Mouse (Mus musculus): ENCODE results near the gene Glis1.
A peak's percentile ranks its signal among the peaks of the same experiment; 100 is the strongest.

Glis1 gene

DNA sequence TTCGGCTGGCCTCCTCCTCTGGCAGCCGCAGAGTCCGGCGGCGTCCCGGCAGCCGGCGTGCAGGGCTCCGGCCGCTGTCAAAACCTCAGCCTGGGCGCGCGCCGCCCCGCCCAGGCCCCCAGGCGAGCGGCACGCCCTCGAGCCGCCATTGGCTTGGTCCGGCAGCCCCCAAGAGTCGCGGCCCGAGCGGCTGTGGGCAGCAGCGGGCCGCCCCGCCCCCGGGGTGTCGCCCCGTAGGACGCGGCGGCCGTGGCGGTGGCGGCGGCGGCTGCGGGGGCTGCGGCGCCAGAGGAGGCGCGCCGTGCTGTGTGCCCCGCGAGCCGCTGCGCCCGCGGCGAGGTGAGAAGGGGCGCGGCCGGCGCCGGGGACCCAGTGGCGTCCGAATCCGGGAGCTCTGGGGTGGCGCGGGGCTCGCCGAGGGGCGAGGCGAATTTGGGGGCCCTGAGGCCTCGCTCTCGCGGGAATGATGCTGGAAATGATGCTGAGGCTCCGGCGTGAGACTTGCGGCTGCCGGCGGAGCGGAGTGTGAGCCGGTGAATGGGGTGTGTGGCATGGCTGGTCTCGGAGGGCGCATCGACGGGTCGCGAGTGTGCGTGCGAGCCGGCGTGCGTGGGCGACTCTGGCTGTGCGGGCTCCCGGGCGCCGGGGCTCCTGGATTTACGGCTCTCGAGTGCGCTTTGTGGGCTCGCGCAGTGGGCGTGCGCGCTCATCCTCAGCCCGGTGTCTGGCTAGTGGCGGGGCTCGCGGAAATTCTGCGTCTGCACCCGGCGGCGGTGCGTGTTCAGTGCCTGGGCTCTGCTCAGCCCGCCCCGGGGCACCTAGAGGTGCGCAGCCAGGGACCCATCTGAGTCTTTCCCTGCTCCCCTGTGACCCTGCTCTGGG, at the start of gene Glis1:
Glis1 (plus strand) TSS at position 236 of the 882 bp plus-strand sequence.
- DNase-seq, result no peak

DNA sequence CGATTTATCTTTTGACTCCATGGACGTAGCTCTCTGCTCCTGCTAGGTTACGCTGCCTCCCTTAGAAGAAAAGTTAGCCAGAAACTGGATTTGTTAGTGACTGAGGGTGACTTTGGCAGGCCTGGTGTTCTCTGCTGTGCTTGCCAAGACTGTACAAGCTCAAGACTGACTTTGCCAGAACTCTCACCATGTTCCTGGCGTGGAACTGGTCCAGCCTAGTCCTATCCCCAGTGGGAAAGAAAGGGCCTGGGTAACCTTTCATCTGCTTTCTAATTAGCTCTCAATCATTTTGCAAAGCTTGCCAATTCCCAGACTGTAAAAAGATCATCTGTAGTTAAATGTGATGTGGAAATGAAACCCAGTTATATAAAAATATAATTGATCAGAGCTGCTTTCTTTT, 47.4 kb upstream of the Glis1 start:
- peak; percentile 36 for DNase-seq

DNA sequence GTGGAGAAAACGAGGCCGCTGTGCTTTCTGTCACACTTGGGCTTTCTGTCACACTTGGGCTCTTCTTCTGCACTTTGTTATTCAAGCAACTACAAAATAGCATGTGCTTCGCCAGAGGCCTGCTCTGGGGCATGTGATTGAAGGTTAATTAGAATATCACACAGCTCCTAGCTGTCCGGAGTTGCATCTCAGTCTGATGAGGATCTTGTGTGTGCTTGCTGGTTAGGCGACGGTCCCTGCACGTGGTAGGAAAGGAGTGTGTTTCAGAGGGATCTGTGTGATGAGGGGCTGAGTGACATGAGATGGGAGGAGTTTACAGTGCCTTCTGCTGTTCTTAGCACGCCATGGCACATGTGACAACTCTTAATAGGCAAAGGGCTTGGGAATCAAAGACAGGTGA, 46.9 kb upstream of the Glis1 start:
- DNase-seq, result no peak

DNA sequence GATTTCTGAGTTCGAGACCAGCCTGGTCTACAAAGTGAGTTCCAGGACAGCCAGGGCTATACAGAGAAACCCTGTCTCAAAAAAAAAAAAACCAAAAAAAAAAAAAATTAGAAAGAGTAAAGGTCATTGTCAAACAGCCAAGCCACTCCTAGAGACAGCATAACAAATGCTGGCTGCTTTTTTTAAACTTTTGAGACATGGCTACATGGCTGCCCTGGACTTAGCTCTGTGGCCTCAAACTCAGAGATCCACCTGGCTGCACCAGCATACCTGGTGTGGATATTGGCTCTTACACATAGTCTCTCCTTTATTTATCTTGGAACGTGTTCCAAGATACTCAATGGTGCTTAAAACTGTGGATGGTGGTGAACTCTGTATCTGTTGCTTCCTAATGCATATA, 46.1 kb upstream of the Glis1 start:
- DNase-seq, result no peak

DNA sequence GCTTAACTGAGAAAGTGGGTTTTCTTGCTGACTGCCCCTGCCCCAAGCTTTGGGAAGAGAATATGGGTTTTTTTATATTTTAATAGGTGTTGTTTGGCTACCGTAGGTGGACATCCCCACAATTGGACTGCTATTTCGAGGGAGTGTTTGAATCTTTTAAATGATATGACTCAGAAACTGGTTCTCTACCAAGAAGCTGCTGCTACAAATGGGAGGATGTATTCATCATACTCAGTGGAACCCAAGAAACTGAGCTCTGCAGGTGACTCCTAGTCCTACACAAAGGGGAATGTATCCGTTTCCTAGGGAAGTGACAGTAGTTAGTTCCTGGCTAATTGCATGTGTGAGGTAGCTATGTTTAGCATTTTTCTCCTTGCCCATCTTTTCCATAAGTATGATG, 45.0 kb upstream of the Glis1 start:
- DNase-seq, result no peak

DNA sequence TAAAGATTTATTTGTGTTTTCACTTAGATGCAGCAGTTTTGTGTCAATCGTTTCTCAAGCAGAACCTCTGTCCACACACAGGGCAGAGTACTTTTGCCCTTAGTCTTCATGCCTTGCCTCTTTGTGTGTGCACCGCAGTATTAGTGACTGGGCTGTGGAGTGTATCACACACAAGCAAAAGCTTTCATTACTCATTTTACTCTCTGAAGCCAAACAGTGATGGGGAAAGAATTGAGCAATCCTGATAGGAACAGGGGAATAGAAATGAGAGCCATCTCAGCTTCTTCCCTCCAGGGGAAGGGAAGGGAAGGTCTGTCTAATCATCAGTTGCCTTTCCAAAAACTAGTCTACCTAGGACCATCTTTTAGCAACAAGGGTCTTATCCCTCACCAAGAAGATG, 40.6 kb upstream of the Glis1 start:
- DNase-seq, result no peak

DNA sequence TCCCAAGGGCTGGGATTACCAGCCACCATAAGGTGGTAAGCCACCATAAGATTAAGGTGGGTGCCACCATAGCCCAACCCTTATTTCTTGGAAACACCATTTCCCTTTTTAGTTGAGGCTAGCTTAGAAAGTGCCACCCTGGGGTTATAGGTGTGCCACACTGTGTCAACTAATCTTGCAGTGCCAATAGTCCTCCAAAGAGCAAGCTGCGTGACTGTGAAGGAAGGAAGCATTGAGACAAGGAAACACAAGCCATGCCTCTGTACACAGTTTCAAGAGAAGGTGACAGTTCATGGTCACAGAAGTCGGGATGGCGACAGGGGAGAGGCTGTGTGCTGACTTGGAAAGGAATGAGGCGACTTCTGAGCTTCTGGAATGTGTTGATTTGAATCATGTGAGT, 14.2 kb upstream of the Glis1 start:
- DNase-seq, result no peak

DNA sequence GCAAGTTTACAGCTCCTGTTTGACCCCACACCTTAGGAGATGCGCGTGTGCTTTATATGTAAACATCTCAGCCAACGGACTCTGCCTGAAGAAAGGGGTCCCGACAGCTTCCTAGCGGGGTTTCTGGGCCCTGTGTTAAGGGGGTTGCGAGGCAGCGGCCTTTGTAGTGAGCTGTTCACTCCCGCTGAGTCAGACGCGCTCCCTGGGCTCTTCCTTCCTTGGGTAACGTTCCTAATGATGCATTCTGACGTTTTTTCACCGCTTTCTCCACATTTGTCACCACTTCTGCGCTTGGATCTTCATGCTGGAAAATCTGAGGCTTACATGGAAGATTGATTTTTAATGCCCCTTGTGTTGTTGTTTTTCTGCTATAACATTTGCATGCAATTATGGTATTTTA, 12.7 kb upstream of the Glis1 start:
- no peak for DNase-seq

DNA sequence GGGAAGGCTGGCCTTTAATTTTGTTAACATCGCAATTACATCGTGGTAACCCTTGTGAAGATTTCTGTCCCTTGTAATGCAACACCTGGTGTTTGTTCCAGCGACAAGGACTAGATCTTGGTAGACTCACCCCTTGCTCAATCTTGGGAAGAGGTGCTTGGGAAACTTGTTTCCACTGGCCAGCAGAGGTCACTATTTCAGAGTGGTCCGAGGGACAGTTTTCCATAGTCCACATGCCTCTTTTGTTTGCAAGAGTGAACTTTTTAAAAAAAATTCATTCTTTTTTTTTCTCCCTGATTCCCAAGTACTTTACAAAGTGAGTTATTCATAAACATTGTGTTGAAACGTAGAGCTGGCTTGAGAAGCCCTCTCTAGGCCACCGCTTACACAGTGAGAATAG, 12.2 kb upstream of the Glis1 start:
- DNase-seq, result peak; percentile 21

GRCm38 (mm10) chr4:107425616-107426015, 8.8 kb upstream of the Glis1 start:
- no peak for DNase-seq

- DNase-seq, result no peak
These were observed 7.8 kb upstream of the Glis1 start for GRCm38 (mm10) chr4:107426631-107427030.

- no peak for DNase-seq
These were observed 1.7 kb upstream of the Glis1 start for GRCm38 (mm10) chr4:107432717-107433116.

DNA sequence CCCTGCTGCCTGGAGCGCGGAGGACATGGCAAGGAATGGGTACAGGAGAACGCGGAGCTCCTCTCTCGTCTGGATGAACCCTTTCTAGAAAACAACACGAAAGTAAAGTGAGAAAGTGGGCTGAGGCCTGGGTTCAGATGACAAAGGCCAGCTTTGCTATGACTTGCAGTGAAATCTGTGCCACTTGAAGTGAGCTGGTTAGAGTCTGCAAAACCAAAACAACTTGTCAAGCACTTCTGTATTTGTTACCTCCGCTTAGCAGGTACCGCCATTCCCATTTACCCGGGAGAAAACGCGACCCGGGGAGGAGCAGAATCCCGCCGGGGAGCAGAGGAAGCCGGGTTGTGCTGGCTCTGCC, 414 bp upstream of the Glis1 start:
- DNase-seq, result no peak

DNA sequence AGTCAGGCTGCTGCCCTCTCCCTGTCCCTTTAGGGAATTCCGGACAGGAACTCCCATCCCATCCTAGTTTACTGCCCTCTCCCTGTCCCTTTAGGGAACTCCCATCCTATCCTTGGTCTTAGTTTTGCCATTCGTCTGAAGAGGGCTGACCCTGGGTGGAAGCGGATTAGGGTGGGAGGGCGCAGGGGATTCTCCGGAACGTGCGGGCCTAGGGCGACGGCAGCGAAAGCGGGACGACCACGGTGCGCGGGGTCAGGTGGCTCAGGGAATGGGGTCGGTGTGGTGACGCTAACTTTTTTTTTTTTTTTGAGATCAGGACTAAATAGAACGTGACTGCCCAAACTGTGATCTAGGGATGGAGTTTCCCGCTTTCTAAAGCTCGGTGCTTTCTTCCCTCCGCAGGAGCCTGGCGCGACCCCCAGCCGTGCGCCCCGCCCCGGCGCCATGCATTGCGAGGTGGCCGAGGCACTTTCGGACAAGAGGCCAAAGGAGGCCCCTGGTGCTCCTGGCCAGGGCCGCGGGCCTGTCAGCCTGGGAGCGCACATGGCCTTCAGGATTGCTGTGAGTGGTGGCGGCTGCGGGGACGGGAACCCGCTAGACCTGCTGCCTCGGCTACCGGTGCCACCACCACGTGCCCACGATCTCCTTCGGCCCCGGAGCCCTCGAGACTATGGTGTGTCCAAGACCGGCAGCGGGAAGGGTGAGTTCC, 1.0 kb downstream of the Glis1 start:
- DNase-seq, result no peak

GRCm38 (mm10) chr4:107436476-107436875, 2.1 kb downstream of the Glis1 start:
- DNase-seq, result no peak

GRCm38 (mm10) chr4:107438741-107439140, 4.3 kb downstream of the Glis1 start:
- DNase-seq, result no peak

DNA sequence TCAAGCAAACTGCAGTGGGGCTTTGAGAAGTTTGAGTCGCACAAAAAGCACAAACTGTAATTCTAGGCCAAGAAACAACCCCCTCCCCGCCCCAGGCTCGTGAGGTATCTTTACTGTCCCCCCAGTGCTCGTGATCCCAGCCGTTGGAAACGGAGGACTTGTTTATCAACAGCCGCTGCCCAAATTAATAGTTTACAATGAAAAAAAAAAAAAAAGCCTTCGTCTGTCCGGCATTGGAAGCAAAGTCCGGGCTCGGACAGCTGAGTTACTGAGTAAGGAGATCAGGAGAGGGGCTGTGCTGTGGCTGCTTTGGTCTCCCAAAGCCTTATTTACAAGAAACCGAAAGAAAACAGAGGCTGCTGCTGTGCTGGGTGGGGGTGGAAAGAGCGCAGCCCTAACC, 5.9 kb downstream of the Glis1 start:
- DNase-seq, result no peak

GRCm38 (mm10) chr4:107442288-107442687, 7.9 kb downstream of the Glis1 start:
- no peak for DNase-seq

DNA sequence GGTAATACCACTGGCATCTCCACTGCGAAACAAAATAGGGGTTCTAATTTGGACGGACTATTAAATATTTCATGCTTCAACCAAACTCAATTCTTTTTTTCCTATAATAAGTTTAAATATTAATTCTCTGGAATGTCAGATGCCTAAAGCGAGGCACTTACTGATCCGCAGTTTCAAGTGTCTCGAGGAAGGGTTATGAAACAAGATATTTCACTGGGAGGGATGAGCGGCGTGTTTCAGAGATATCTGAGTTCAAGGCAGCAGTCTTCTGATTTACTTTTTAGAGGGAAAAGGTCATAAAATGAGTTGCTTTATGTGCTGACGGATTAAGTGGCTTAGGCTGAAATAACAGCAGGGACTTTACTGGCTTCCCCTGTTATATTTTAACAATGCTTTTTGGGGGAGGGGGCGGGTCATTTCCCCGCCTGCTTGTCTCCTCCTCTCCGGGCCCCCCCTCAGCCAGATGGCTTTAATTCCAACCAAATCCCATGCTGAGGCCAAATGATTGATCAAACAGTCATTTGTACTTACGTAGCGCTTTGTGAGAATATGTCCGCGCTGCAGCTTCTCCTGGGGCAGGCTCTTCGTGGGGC, 8.6 kb downstream of the Glis1 start:
- DNase-seq, result no peak

DNA sequence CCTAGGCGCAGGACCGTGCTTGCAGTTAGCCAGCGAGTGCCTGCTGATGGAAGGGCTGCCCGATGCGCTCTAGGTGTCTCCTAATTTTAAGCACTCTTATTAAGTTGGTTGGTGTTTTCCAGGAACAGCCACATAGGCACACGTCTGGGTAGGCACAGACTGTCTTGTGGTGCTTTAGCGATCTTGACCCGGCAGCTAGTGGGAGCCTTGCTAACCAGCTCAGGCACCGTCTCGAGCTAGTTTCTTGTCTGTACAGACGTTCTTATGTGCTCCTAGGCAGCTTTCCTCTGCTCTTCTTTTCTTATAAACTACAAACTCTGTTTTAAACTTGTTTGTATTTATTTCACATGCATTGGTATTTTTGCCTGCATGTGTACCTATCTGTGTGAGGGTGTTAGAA, 9.2 kb downstream of the Glis1 start:
- DNase-seq, result no peak

DNA sequence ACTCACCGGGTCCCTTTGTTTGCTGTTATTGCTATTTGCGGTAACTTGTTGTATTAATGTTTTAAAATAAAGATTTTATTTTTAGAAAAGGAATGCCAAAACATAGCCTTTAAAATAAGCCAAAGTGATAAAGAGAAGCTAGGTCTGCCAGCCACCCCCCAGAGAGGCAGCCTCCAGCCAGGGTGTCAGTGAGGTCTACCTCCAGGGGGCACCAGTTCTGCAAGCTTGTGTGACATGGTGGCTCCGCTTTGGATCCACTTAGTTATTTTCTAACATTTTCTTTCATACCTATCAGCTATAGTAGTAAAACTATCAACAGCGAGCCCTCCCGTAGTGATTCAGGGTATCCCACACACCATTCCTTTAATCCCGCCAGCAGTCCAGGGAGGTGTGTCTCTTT, 14.1 kb downstream of the Glis1 start:
- DNase-seq, result no peak

- DNase-seq, result no peak
These were observed 15.1 kb downstream of the Glis1 start for GRCm38 (mm10) chr4:107449519-107449918.

GRCm38 (mm10) chr4:107452266-107453015, 18.1 kb downstream of the Glis1 start:
- no peak for DNase-seq
